Mouse (Mus musculus): ENCODE measurements around the gene Tada2b.

Tada2b gene

DNA sequence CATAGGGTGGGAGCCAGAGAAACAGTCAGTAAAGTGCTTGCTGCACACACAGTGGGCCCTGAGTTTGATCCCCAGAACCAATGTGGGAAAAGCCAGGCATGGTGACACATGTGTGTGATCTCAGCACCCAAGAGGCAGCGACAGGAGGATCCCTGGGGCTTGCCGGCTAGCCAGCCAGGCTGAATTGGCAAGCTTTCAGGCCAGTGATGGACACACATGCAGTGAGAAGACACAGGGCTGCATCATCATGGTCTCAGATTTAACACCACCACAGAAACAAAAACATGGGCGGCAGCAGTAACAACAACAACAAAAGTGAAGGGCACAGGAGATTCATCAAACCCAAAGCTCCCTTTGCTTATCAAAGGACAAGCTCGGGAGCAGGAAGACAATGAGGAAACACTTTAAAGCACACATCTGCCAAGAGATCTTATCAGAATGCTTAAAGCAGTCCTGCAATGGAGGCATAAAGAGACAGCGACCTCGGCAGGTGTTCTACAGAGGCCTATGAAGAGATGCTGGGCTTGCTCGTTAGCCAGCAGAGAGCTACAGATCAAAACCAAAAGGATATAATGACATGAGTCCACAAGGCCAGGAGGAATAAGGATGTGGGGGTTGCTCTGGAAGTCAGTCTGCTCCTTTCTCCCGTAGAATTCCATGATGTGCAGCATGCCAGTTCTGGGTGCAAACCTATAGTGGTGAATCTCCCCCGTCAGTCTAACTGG is 37.8 kb downstream of the Tada2b start:
- no peak for DNase-seq (ENCODE audit: low read depth, low spot score)

DNA sequence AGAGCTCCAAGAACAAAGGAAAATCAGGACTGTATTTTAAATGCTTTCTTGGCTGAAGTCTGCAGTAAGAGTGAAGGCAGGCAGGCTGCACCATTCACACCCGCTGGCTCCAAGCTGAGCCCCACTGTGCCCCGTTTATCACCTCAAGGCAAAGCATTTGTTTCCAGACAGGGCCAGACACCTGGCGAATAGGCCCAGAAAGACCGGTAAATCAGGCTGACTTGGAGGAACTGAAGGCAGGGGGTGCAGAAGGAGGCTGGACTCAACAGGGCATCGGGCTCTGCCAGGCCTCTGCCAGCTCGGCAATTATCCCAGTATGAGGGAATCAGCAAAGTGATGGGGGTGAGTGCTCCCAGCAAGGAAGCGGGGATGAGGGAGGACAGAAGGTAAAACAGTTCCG is 39.1 kb downstream of the Tada2b start:
- no peak for DNase-seq (ENCODE audit: low read depth, low spot score)

DNA sequence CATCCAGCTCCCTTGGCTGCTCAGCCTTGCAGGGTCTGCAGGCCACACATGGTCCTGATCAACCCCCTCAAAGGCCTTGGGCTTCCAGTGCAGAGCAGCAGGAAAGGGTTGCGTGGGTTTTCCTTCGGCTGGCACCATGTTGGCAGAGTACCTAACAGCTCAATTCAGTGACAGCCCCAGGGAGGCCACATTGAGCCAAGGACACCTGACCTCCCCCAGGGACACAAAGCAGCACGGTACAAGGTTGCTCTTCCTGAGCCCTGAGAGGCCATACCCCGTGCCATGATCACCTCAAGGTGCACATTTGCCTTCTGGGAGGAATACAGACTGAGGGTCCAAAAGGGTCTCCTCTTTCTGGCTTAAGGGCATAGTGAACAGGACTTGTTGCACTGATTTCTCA is 39.5 kb downstream of the Tada2b start:
- DNase-seq (ENCODE audit: low read depth, low spot score): no peak

DNA sequence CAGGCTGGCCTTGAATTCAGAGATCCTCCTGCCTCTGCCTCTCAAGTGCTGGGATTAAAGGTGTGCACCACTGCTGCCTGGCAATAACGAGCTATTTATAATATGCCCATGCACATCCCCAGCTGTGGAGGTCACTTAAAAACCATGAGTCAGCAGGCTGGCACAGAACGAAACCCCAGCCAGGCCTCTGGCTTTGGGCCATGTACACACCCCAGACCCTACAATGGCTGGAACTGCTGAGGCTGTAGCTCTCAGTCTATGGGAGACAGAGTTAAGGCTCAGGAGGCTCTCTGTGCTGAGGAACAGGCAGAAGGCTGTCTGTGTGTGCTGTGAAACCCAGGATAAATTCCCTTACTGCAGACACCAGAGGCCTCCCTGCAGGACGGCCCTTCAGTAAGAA is 43.3 kb downstream of the Tada2b start:
- DNase-seq (ENCODE audit: low read depth, low spot score): no peak

DNA sequence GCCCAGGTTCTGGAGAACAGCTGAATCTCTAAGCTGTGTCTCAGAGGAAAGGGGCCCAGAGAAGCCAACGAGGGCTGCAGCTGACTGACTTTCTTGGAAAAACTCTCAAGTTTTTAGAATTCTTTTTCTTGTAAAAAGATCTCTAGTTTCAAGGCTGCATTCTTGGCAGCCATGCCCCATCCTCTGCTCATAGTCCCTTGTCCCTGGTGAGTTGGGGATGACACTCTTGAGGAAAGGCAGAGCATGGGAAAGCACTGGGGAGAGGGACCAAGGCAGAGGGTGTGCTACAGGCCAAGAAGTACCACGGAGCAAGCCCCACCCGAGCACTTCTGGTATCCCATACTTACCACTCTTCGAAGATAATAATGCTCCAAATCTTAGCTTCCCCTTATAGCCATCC is 47.2 kb downstream of the Tada2b start:
- no peak for DNase-seq (ENCODE audit: low read depth, low spot score)

DNA sequence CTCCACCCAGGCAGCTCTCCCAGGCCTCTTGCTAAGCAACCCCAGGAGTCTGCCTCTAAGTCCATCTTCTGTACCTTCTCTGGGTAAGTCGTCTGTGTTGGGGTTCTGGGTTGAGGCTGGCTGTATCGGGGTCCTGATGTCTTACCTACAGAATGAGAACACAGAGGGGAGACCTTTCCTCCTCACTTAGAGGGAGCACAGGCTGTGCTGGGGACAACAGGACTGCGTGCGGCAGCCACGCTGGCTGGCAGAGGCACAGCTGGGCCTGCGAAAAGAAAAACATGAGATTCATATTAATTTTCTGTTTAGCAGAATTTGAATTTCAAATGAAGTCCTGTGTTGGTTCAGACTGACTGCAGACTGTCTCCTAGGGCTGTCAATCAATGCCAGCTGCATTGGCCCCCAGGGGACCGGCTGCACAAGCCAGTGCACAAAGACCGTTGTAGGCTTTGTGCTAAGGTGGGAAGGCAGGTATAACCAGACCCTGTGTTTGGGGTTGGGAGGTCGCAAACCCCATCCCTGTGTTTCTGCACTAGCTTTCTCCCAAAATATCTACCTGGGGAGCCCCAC is 49.6 kb downstream of the Tada2b start:
- no peak for DNase-seq (ENCODE audit: low read depth, low spot score)

DNA sequence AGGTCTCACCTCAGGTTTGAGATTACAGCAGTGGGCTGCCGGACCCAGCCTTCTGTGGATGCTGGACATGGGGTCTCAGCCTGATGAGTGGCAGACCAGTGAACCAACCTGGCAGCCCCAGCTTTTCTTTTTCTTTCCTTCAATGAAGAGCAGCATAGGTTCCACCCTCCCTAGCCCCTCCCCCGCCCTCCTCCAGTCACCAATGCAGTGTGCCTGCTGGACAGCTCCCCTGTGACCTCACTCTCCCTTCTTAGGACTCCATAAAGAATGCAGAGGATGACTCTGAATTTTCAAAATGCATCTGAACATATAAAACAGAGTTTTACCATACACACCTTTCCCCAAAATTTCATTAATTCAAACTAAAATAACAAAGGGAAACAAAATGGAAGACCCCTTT is 52.4 kb downstream of the Tada2b start:
- DNase-seq (ENCODE audit: low read depth, low spot score): no peak

DNA sequence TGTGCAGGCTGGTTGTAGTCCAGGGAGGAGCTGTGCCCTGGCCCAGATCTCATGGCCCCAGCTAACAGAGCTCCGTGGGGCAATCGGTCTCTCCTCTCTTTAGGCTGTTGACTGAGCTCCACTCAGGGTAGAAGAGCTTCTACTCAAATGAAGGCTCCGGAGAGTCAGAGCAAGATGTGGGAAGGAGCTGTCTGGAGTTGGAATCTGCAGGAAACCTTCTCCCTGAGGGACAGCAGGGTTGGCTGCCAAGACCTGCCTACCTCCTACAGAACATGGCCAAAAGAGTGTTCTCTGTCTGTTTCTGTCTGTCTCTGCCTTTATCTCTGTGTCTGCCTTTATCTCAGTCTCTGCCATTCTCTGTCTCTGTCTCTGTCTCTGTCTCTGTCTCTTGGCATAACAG is 54.5 kb downstream of the Tada2b start:
- no peak for DNase-seq (ENCODE audit: low read depth, low spot score)

DNA sequence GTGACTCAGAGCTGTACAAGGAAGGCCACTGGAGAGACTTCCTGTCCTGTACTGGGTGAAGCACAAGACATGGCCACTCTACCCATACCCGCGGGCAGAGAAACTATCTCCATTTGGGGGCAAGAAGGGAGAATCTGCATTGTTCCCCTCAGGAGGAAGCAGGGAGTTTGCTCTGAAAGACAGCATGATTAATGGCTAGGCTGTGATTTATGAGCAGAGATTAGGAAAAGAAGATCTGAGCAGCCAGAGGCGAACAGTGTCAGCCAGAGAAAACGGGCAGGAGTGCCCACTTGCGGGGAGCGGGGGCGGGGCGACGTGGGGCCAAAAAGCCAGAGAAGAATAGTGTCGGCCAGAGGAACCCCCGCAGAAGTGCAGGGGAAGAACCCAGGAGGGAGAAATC is 56.3 kb downstream of the Tada2b start:
- no peak for DNase-seq (ENCODE audit: low read depth, low spot score)

DNA sequence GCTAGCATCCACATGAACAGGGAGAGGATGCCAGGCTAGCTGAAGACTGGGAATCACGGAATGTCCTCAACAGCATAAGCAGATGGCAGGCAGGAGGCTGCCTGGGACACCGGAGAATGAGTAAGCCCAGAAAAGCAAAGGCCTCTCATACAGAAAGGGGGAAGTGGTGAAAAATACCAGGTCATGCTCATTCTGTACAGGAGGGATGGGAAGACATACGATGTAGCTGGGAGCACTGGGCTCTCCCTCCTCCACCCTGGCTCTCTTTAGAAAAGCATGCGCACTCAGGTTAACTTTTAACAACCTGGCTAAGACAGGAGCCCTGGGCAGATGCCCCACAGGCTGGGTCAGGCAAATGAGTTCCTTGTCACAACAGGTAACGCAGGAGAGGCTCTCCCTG is 57.7 kb downstream of the Tada2b start:
- DNase-seq (ENCODE audit: low read depth, low spot score): no peak

DNA sequence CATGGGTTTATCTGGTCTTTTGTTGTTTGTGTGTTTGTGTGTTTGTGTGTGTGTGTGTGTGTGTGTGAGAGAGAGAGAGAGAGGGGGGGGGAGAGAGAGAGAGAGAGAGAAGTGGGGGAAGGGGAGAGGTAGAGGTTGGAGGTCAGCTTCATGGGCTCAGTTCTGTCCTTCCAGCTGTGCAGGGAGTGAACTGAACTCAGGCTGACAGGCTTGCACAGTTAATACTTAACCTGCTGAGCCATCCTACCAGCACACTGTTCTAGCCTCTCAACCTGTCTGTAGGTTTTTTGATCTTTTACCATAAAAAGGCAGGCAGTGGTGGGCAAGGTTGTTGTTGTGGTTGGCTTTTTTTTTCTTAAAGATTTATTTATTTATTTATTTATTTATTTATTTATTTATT is 59.4 kb downstream of the Tada2b start:
- DNase-seq (ENCODE audit: low read depth, low spot score): no peak

Data from retina, adult 2 months (tissue).